Mouse (Mus musculus) bone marrow macrophage, adult 2 months (primary cell): ENCODE measurements around the gene Rcan1.

Experiments
- CTCF ChIP-seq: IDR thresholded peaks from 2 replicates; pipeline ENCODE4 v1.5.1; 2012; ENCODE audit warnings: low read depth, mild to moderate bottlenecking, low read length, moderate library complexity
- POLR2A ChIP-seq: IDR thresholded peaks from 2 replicates; pipeline ENCODE4 v1.6.1; 2012; ENCODE audit warnings: mild to moderate bottlenecking, low read depth, low read length, borderline replicate concordance

GRCm38 (mm10) chr16:92417267-92417666 is 53.4 kb downstream of the Rcan1 start:
- TF ChIP-seq POLR2A (no peak), CTCF (no peak)
